Mouse (Mus musculus): ENCODE measurements around the gene Mapkapk3. TPM values are rescaled to one million over a fixed set of nuclear protein-coding genes. Genes with fewer than 3 reads are reported as not detected.

Gene Mapkapk3
- 1.4 and 1.8 TPM in 2 replicates for polyA plus RNA-seq (2015; fragmentation: Nextera tagmentation; extraction: Ambion mirVana)

DNA sequence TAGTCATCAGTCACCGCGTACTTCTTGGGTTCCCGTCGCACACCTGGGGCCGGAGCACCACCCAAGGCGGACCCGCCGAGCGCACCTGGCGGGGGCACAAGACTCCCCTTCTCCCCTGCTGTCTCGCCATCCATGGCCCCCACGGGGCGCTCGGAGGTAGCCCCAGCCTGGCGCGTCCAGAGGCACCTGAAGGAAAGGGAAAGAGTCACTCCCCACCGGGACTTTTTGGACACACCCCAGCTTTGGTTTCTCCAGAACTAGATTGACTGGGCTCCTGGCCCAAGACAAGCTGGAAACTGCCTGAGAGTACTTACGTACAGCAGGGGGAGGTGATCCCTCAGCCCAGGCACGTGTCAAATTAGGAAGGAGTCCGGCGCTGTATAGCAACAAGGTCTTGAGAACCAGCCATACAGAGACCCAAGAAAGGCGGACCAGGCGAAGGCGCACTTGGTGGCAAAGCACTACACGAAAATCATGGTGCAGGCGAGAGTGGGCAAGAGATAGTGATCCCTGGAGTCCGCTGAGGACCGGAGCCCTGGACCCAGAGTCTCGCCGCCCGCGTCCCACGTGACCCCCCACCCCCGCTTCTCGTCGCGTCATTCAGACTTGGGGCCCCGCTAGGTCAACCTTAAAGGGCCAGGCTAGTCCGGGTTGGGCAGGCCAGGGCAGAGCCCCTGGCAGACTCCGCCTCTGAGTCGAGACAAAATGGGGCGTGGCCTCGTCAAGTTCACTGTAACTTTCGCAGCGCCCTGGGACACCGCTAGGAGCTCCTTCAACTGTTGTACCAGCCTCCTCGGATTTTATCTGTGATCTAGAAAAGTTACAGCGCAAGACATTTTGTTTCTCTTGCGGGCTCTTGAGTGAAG, at the start of gene Mapkapk3:
Gene Mapkapk3, minus strand, starts transcription at position 667 of the 866 bp plus-strand sequence.
- Histone ChIP-seq H3K36me3 (no peaks in the 10 kb centered on the region), H3K4me1 (peaks cover 12% of the 10 kb centered on the region), H3K27ac (replicated peaks) (no peak within 1 kb of the TSS), H3K9ac (replicated peaks) (peak within 1 kb of the TSS; percentile 42), H3K9me3 (no peaks in the 10 kb centered on the region), H3K4me3 (peak within 1 kb of the TSS; percentile 37), H3K4me2 (replicated peaks) (peak within 1 kb of the TSS; percentile 78), H3K27me3 (no peaks in the 10 kb centered on the region)
- 3% methylated on average over 49 of the region's 49 CpGs for WGBS
- peak; percentile 65 for ATAC-seq (replicated peaks)

DNA sequence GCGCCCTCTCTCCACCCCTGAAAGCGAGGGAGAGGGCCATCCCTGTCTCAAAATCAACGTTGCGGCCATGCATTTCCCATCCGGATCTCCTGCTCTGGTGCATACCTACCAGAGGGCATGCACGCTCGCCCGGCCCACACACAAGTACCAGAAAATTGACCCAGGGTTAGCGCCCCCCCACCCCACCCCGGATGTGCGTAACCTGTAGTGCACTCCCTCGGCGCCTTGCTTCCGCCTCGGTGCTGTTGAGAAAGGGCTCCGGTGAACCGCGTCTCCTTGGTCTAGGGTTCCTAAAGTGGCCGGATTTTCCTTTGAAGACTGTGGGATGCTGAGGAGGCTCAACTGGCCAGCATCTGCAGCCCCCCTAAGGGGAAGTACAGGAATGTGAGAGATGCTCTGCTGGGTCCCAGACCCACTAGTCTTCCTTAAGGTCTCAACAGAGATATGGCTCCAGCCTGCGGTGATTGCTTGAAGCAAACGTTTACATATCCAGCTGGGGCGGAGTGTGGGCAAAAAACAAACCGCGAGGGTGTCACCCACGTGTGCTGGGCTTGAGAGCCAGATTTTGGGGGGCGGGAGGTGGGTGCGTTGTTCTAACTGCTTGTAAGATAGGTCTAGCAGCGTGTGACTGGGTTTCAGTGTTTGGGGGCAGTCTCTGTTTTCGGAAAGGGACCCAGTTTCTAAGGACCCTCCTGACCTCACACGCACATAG, 48.7 kb upstream of the Mapkapk3 start, which contains the start of gene Hemk1:
Gene Hemk1, minus strand, starts transcription at position 179 of the 712 bp plus-strand sequence.
- no peaks in the 10 kb centered on the region for H3K27me3 ChIP-seq
- WGBS: 4% methylated on average over 30 of the region's 30 CpGs
- H3K9ac ChIP-seq (replicated peaks): peak within 1 kb of the TSS; percentile 68
- peak within 1 kb of the TSS; percentile 62 for H3K4me2 ChIP-seq (replicated peaks)
- H3K4me1 ChIP-seq: peaks cover 24% of the 10 kb centered on the region
- ATAC-seq (replicated peaks): peak; percentile 82
- H3K9me3 ChIP-seq: no peaks in the 10 kb centered on the region
- H3K4me3 ChIP-seq: peak within 1 kb of the TSS; percentile 56
- H3K27ac ChIP-seq (replicated peaks): peak within 1 kb of the TSS; percentile 75
- no peaks in the 10 kb centered on the region for H3K36me3 ChIP-seq

- Histone ChIP-seq H3K9ac (replicated peaks) (no peak overlapping the region), H3K27ac (replicated peaks) (no peak overlapping the region), H3K4me3 (no peak overlapping the region), H3K4me1 (peaks cover 24% of the 10 kb centered on the region), H3K9me3 (no peaks in the 10 kb centered on the region), H3K36me3 (peaks cover 4% of the 10 kb centered on the region; the same call in 1 of the 2 replicates), H3K4me2 (replicated peaks) (no peak overlapping the region), H3K27me3 (no peaks in the 10 kb centered on the region)
- ATAC-seq (replicated peaks): no peak
- WGBS: 89% methylated on average over 6 of the region's 6 CpGs
Observed at GRCm38 (mm10) chr9:107336386-107336785, 46.7 kb upstream of the Mapkapk3 start.

GRCm38 (mm10) chr9:107335909-107336308, 46.2 kb upstream of the Mapkapk3 start:
- H3K9ac ChIP-seq (replicated peaks): no peak overlapping the region
- no peak overlapping the region for H3K27ac ChIP-seq (replicated peaks)
- 19% methylated on average over 5 of the region's 5 CpGs for WGBS
- no peak overlapping the region for H3K4me2 ChIP-seq (replicated peaks)
- no peaks in the 10 kb centered on the region for H3K9me3 ChIP-seq
- peaks cover 20% of the 10 kb centered on the region for H3K4me1 ChIP-seq
- H3K36me3 ChIP-seq: peaks cover 4% of the 10 kb centered on the region; the same call in 1 of the 2 replicates
- no peak for ATAC-seq (replicated peaks)
- H3K27me3 ChIP-seq: no peaks in the 10 kb centered on the region
- H3K4me3 ChIP-seq: no peak overlapping the region

GRCm38 (mm10) chr9:107335046-107335445, 45.4 kb upstream of the Mapkapk3 start:
- H3K9ac ChIP-seq (replicated peaks): no peak overlapping the region
- H3K27me3 ChIP-seq: no peaks in the 10 kb centered on the region
- peaks cover 16% of the 10 kb centered on the region for H3K4me1 ChIP-seq
- peaks cover 4% of the 10 kb centered on the region; the same call in 1 of the 2 replicates for H3K36me3 ChIP-seq
- no peak overlapping the region for H3K27ac ChIP-seq (replicated peaks)
- no peak overlapping the region for H3K4me3 ChIP-seq
- H3K9me3 ChIP-seq: no peaks in the 10 kb centered on the region
- 88% methylated on average over 5 of the region's 5 CpGs for whole genome bisulfite sequencing
- H3K4me2 ChIP-seq (replicated peaks): no peak overlapping the region
- no peak for ATAC-seq (replicated peaks)

DNA sequence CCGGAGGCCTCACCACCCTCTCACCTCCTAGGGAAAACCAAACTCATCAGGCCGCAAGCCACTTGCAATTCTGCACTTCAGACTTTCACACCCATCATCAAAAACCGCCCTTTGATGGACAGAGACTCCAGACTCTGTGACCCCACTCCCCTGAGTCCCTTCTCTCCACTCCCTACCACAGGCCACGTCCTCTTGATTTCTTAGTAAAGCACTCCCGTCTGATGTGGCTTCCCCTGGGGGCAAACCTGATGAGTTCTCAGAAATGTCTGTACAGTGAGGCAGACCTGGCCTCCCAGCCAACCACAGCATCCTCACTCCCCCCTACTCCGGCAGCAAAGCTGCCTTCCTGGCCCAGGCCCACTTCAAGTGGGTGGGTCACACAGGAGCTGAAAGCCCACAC, 44.7 kb upstream of the Mapkapk3 start:
- Histone ChIP-seq H3K4me3 (no peak overlapping the region), H3K4me2 (replicated peaks) (no peak overlapping the region), H3K27me3 (no peaks in the 10 kb centered on the region), H3K9me3 (no peaks in the 10 kb centered on the region), H3K9ac (replicated peaks) (no peak overlapping the region), H3K27ac (replicated peaks) (no peak overlapping the region), H3K36me3 (peaks cover 4% of the 10 kb centered on the region; the same call in 1 of the 2 replicates), H3K4me1 (peaks cover 14% of the 10 kb centered on the region)
- 90% methylated on average over 6 of the region's 6 CpGs for WGBS
- ATAC-seq (replicated peaks): no peak

GRCm38 (mm10) chr9:107333686-107334085, 44.0 kb upstream of the Mapkapk3 start:
- H3K27me3 ChIP-seq: no peaks in the 10 kb centered on the region
- 75% methylated on average over 2 of the region's 2 CpGs for WGBS

GRCm38 (mm10) chr9:107330791-107331190, 41.1 kb upstream of the Mapkapk3 start:
- ATAC-seq (replicated peaks): no peak
- no peak overlapping the region for H3K4me2 ChIP-seq (replicated peaks)
- H3K27ac ChIP-seq (replicated peaks): no peak overlapping the region

More at GRCm38 (mm10) chr9:107333686-107334085, 44.0 kb upstream of the Mapkapk3 start:
- no peak for ATAC-seq (replicated peaks)
- Histone ChIP-seq H3K4me1 (peaks cover 9% of the 10 kb centered on the region), H3K4me2 (replicated peaks) (no peak overlapping the region), H3K9me3 (no peaks in the 10 kb centered on the region), H3K36me3 (peaks cover 4% of the 10 kb centered on the region; the same call in 1 of the 2 replicates), H3K27ac (replicated peaks) (no peak overlapping the region), H3K4me3 (no peak overlapping the region), H3K9ac (replicated peaks) (no peak overlapping the region)

GRCm38 (mm10) chr9:107327879-107328620, 38.4 kb upstream of the Mapkapk3 start:
- no peaks in the 10 kb centered on the region for H3K27me3 ChIP-seq
- no peak overlapping the region for H3K4me3 ChIP-seq
- no peak overlapping the region for H3K9ac ChIP-seq (replicated peaks)
- no peak overlapping the region for H3K27ac ChIP-seq (replicated peaks)
- WGBS: 91% methylated on average over 16 of the region's 16 CpGs
- no peaks in the 10 kb centered on the region for H3K4me1 ChIP-seq
- no peak for ATAC-seq (replicated peaks)
- peaks cover 7% of the 10 kb centered on the region; the same call in 1 of the 2 replicates for H3K36me3 ChIP-seq
- no peaks in the 10 kb centered on the region for H3K9me3 ChIP-seq
- no peak overlapping the region for H3K4me2 ChIP-seq (replicated peaks)

More at GRCm38 (mm10) chr9:107330791-107331190, 41.1 kb upstream of the Mapkapk3 start:
- H3K4me1 ChIP-seq: no peaks in the 10 kb centered on the region
- no peaks in the 10 kb centered on the region for H3K27me3 ChIP-seq
- no peaks in the 10 kb centered on the region for H3K9me3 ChIP-seq
- no peak overlapping the region for H3K4me3 ChIP-seq
- 78% methylated on average over 6 of the region's 6 CpGs for WGBS
- no peak overlapping the region for H3K9ac ChIP-seq (replicated peaks)
- peaks cover 7% of the 10 kb centered on the region; the same call in 1 of the 2 replicates for H3K36me3 ChIP-seq

DNA sequence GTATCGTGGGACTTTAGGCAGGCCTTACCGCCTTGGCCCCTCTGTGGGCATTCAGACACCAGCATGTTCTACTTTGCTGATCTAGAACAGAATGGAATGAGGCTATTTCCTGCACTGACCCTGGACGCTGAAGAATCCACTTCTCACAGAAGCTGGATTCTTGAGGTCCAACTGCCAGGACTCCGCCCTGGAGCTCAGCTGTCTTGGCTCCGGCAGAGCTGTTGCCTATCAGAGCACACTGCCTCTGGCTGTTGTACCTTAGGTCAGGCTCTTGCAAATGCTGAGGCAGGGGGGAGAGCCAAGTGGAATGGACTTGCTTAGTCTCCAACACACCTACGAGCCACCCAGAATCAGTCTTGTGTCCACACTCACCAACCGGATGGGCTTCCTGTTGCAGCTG, 36.2 kb upstream of the Mapkapk3 start:
- no peak for ATAC-seq (replicated peaks)

DNA sequence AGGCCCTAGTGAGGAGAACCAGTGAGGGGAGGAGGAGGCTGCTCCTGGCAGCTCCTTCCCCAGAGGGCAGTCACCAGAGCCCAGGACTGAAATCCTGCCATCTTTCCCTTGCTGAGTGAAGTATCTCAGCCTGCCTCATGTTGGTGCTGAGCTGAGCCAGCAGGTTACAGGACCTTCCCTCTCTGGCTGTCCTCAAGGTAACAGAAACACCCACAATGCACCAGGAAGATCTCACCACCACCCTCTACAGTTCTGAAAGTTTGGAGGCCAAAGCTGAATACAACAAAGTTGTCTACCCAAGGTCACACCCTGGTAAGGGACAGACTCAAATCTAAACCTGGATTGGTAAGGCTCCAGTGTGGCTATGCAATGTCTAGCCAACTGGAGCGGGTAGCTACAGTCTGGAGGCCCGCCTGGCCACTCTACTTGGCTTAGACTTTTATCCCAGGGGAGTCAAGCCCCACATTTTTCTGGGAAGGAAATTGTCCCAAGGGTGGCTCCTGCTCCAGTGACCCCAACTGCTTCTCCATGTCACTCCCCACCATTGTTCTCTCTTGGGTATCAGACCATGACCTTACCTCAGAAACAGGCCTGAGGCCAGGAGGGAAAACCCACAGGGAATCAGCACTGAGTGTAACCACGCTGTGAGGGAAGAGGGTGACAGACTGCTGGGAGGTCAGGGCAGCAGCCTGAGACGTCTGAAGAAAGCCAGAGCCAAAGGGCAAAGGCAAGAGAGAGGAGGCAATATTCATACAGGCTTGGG, 35.3 kb upstream of the Mapkapk3 start:
- Histone ChIP-seq H3K27ac (replicated peaks) (no peak overlapping the region), H3K4me2 (replicated peaks) (no peak overlapping the region), H3K9me3 (no peaks in the 10 kb centered on the region), H3K4me1 (no peaks in the 10 kb centered on the region), H3K4me3 (no peak overlapping the region), H3K9ac (replicated peaks) (no peak overlapping the region), H3K27me3 (no peaks in the 10 kb centered on the region), H3K36me3 (0 out of 2 replicates have a peak, but pooled peaks cover 3% of the 10 kb centered on the region)
- ATAC-seq (replicated peaks): no peak
- WGBS: 62% methylated on average over 4 of the region's 4 CpGs

More for the DNA sequence above, 36.2 kb upstream of the Mapkapk3 start:
- no peak overlapping the region for H3K4me2 ChIP-seq (replicated peaks)
- no peaks in the 10 kb centered on the region for H3K9me3 ChIP-seq
- no peak overlapping the region for H3K27ac ChIP-seq (replicated peaks)
- H3K36me3 ChIP-seq: 0 out of 2 replicates have a peak, but pooled peaks cover 3% of the 10 kb centered on the region
- no peaks in the 10 kb centered on the region for H3K4me1 ChIP-seq
- H3K27me3 ChIP-seq: no peaks in the 10 kb centered on the region
- no peak overlapping the region for H3K9ac ChIP-seq (replicated peaks)
- no peak overlapping the region for H3K4me3 ChIP-seq
- 91% methylated on average over 7 of the region's 7 CpGs for WGBS
